Mouse (Mus musculus) embryonic fibroblast, embryonic 13.5 days (primary cell): ENCODE measurements around the gene Ret.

Experiments
- CTCF ChIP-seq: IDR thresholded peaks from 2 replicates; pipeline ENCODE4 v1.5.1; 2011; ENCODE audit warnings: mild to moderate bottlenecking, control low read depth, low read length, moderate library complexity, borderline replicate concordance; ENCODE audit not compliant: insufficient read depth
- POLR2A ChIP-seq: IDR thresholded peaks from 2 replicates; pipeline ENCODE4 v1.6.1; 2011; ENCODE audit warnings: low read depth, mild to moderate bottlenecking, control low read depth, low read length, moderate library complexity

DNA sequence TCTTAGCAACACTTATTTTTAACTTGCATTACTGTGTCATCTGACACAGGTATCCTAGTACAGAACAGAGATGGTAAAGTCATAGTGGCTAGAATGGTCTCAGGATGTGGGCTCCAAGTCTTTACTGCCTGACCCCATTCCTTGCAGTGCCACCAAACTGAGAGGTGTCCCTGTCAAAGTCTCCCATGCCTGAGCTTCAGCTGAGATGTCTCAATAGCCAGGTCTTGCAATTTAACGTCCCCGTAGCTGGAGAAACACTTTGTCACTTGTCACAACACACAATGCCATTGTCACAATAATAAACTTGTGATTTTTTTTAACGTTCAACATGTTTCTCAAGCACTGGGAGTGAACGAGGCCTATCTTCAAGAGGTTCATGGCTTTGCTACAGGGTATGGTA is 47.4 kb downstream of the Ret start:
- TF ChIP-seq CTCF (no peak), POLR2A (no peak)
